Mouse (Mus musculus) ES-E14 (cell line): Measurements from ENCODE around the gene Inafm2.

Experiments
- CHD2 ChIP-seq: IDR thresholded peaks from 2 replicates; pipeline ENCODE4 v1.6.1; 2014; ENCODE audit warnings: mild to moderate bottlenecking, low read depth, low read length, inconsistent platforms
- MAFK ChIP-seq: IDR thresholded peaks from 2 replicates; pipeline ENCODE4 v1.6.1; 2014; ENCODE audit warnings: mild to moderate bottlenecking, low read depth, low read length, inconsistent platforms; ENCODE audit not compliant: insufficient read depth
- ZNF384 ChIP-seq: IDR thresholded peaks from 2 replicates; pipeline ENCODE4 v1.6.1; 2012; ENCODE audit warnings: low read depth, low read length, inconsistent platforms

DNA sequence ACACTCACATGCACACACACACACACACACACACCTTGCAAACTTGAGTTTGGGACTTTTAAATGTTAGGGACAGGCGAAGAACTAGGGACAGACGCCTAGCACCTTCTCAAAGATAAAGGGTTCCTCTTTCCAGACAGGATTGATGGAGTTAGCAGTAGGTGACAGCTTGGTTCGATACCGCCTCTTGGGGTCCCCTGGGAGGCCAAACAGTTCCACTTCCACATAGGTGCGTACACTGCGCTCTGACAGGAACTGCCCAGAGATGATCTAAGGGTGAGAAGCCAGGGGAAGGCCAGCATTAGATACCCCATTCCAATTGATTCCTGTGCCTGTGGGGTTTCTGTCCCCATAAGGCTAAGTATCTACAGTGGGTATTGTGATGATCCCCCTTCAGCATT, 31.9 kb upstream of the Inafm2 start:
- TF ChIP-seq MAFK = no peak
- TF ChIP-seq CHD2 = no peak
- no peak for TF ChIP-seq ZNF384
